Mouse (Mus musculus) olfactory bulb, adult 2 months (tissue): ENCODE measurements around the gene 2610042L04Rik.
"Not testable (repeated sequence)": the region's sequence is repeated elsewhere in the genome, so short reads cannot be mapped to it uniquely, and the experiment has no call there.

Experiments
- CTCF ChIP-seq: fragments of 200-500 bp; IDR thresholded peaks from 2 replicates; pipeline ENCODE4 v1.5.1; 2012; ENCODE audit warnings: low read depth, mild to moderate bottlenecking, low read length, moderate library complexity; ENCODE audit not compliant: insufficient read depth
- POLR2A ChIP-seq: fragments of 200-500 bp; IDR thresholded peaks from 2 replicates; pipeline ENCODE4 v1.6.1; 2012; ENCODE audit warnings: mild to moderate bottlenecking, low read depth, low read length, moderate library complexity; ENCODE audit not compliant: insufficient read depth

DNA sequence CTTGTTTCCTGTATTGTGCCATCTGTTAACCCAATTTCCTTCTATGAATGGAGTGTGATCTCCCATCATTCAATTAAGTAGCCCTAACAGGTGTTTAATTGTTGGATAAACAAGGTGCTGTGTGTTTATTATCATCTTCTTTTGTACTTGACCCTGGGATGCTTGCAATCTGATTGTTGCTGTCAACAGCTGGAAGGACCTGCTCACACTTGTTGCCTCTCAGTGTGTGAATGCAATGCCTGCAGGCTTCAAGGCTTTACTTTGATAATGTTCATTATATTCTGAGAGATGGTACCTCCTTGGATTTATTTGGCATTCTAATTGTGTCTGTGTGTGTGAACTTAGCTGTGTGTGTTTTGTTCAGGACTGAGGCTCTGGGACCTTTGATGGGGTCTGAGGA lies 64.1 kb downstream of the 2610042L04Rik start:
- not testable (repeated sequence) for TF ChIP-seq CTCF, POLR2A
